Mouse (Mus musculus) CH12.LX (cell line): ENCODE results near the gene Capn1. TPM values are rescaled to one million over a fixed set of nuclear protein-coding genes. Genes with fewer than 3 reads are reported as not detected.
A peak's percentile ranks its signal among the peaks of the same experiment; 100 is the strongest.

ENCODE experiments used
- DNase-seq: peaks from one replicate; pipeline ENCODE4 v3.0.0-alpha.2; 2013; ENCODE audit errors: extremely low read depth
- H3K27ac ChIP-seq: 2 replicates; pipeline ENCODE4 v1.5.1; 2012; ENCODE audit warnings: low read depth, mild to moderate bottlenecking, control low read depth, moderate library complexity; ENCODE audit not compliant: insufficient read depth
- H3K27me3 ChIP-seq: replicated peaks from 2 replicates; pipeline ENCODE3; 2012; ENCODE audit warnings: inconsistent platforms
- H3K36me3 ChIP-seq, 2 experiments: replicated peaks in 1 of 2; 2 replicates each; pipeline versions ENCODE3 to v1.6.1; 2012; ENCODE audit warnings: inconsistent platforms in 1 of 2, low read length in 1 of 2, mild to moderate bottlenecking in 1 of 2, mixed read lengths in 1 of 2, moderate library complexity in 1 of 2; ENCODE audit not compliant: control insufficient read depth in 1 of 2, insufficient read depth in 1 of 2
- H3K4me1 ChIP-seq, 2 experiments: 2 replicates each; pipeline ENCODE4 v1.6.1; 2012; ENCODE audit warnings: inconsistent platforms in 1 of 2, moderate library complexity in 1 of 2; ENCODE audit not compliant: insufficient read depth in 2 of 2, control insufficient read depth in 1 of 2
- H3K4me2 ChIP-seq: 2 replicates; pipeline ENCODE4 v1.6.1; 2012; ENCODE audit warnings: low read depth, mild to moderate bottlenecking, control low read depth; ENCODE audit not compliant: poor library complexity, insufficient read depth, severe bottlenecking
- H3K4me3 ChIP-seq, 3 experiments: fragments of 150-350 bp in 1 of 3; sonication (generic) in 1 of 3; replicated peaks in 1 of 3; 2 replicates each; pipeline versions ENCODE3 to v1.5.1; 2011 to 2012; ENCODE audit warnings: low read depth in 2 of 3, low read length in 2 of 3, mild to moderate bottlenecking in 2 of 3, moderate library complexity in 2 of 3, control low read depth in 1 of 3, improper control_type of control experiment in 1 of 3, inconsistent platforms in 1 of 3, mixed read lengths in 1 of 3; ENCODE audit not compliant: poor library complexity in 1 of 3
- H3K79me2 ChIP-seq: replicated peaks from 2 replicates; pipeline ENCODE4 v1.6.1; 2012; ENCODE audit warnings: mild to moderate bottlenecking, moderate library complexity; ENCODE audit not compliant: control insufficient read depth, poor library complexity, insufficient read depth, severe bottlenecking; ENCODE audit errors: extremely low read depth
- H3K9ac ChIP-seq: 2 replicates; pipeline ENCODE4 v1.6.1; 2012; ENCODE audit warnings: low read depth, mild to moderate bottlenecking, control low read depth, moderate library complexity; ENCODE audit not compliant: insufficient read depth
- H3K9me3 ChIP-seq: replicated peaks from 2 replicates; pipeline ENCODE3; 2012; ENCODE audit warnings: low read length, inconsistent platforms, mixed read lengths
- CHD1 ChIP-seq: IDR thresholded peaks from 2 replicates; pipeline ENCODE4 v1.6.1; 2012; ENCODE audit warnings: low read depth, low read length, improper control_type of control experiment, inconsistent platforms
- E2F4 ChIP-seq: IDR thresholded peaks from 2 replicates; pipeline ENCODE4 v1.6.1; 2011; ENCODE audit warnings: low read depth, low read length, improper control_type of control experiment; ENCODE audit not compliant: insufficient replicate concordance
- ELF1 ChIP-seq: IDR thresholded peaks from 2 replicates; pipeline ENCODE4 v1.6.1; 2014; ENCODE audit warnings: low read depth, mild to moderate bottlenecking, inconsistent platforms, low read length, improper control_type of control experiment
- ETS1 ChIP-seq: conservative IDR thresholded peaks from 2 replicates; pipeline ENCODE4 v1.6.1; 2012; ENCODE audit warnings: low read depth, mild to moderate bottlenecking, inconsistent platforms, low read length, improper control_type of control experiment, moderate library complexity
- GABPA ChIP-seq: IDR thresholded peaks from 2 replicates; pipeline ENCODE4 v1.6.1; 2012; ENCODE audit warnings: low read depth, low read length, improper control_type of control experiment, inconsistent platforms; ENCODE audit not compliant: insufficient replicate concordance
- IRF4 ChIP-seq: IDR thresholded peaks from 2 replicates; pipeline ENCODE4 v1.6.1; 2014; ENCODE audit warnings: low read depth, mild to moderate bottlenecking, inconsistent platforms, low read length, improper control_type of control experiment
- KAT2A ChIP-seq: IDR thresholded peaks from 2 replicates; pipeline ENCODE4 v1.6.1; 2012; ENCODE audit warnings: low read length, improper control_type of control experiment, inconsistent platforms; ENCODE audit not compliant: insufficient replicate concordance
- MAFK ChIP-seq: IDR thresholded peaks from 2 replicates; pipeline ENCODE4 v1.6.1; 2011; ENCODE audit warnings: low read length, improper control_type of control experiment; ENCODE audit not compliant: insufficient replicate concordance
- MAX ChIP-seq: IDR thresholded peaks from 2 replicates; pipeline ENCODE4 v1.6.1; 2011; ENCODE audit warnings: low read length, improper control_type of control experiment
- MEF2A ChIP-seq: IDR thresholded peaks from 2 replicates; pipeline ENCODE4 v1.6.1; 2014; ENCODE audit warnings: low read depth, mild to moderate bottlenecking, inconsistent platforms, low read length, improper control_type of control experiment, borderline replicate concordance
- MYC ChIP-seq: IDR thresholded peaks from 2 replicates; pipeline ENCODE4 v1.6.1; 2011; ENCODE audit warnings: low read depth, mild to moderate bottlenecking, improper control_type of control experiment, low read length
- NRF1 ChIP-seq: IDR thresholded peaks from 2 replicates; pipeline ENCODE4 v1.6.1; 2014; ENCODE audit warnings: low read depth, mild to moderate bottlenecking, inconsistent platforms, low read length, improper control_type of control experiment, moderate library complexity
- PAX5 ChIP-seq: IDR thresholded peaks from 2 replicates; pipeline ENCODE4 v1.6.1; 2012; ENCODE audit warnings: low read length, inconsistent platforms, mixed read lengths
- RCOR1 ChIP-seq: conservative IDR thresholded peaks from 2 replicates; pipeline ENCODE4 v1.6.1; 2012; ENCODE audit warnings: low read depth, mild to moderate bottlenecking, inconsistent platforms, low read length, improper control_type of control experiment
- SIN3A ChIP-seq: IDR thresholded peaks from 2 replicates; pipeline ENCODE4 v1.6.1; 2012; ENCODE audit warnings: low read length, improper control_type of control experiment, inconsistent platforms
- SMC3 ChIP-seq: IDR thresholded peaks from 2 replicates; pipeline ENCODE4 v1.6.1; 2011; ENCODE audit warnings: low read depth, low read length, improper control_type of control experiment
- TBP ChIP-seq: conservative IDR thresholded peaks from 2 replicates; pipeline ENCODE4 v1.6.1; 2011; ENCODE audit warnings: low read depth, low read length, improper control_type of control experiment
- TCF12 ChIP-seq: IDR thresholded peaks from 2 replicates; pipeline ENCODE4 v1.6.1; 2014; ENCODE audit warnings: low read depth, mild to moderate bottlenecking, inconsistent platforms, low read length, improper control_type of control experiment
- USF1 ChIP-seq: IDR thresholded peaks from 2 replicates; pipeline ENCODE4 v1.6.1; 2014; ENCODE audit warnings: low read depth, mild to moderate bottlenecking, inconsistent platforms, low read length, improper control_type of control experiment
- ZC3H11A ChIP-seq: IDR thresholded peaks from 2 replicates; pipeline ENCODE4 v1.6.1; 2012; ENCODE audit warnings: low read depth, mild to moderate bottlenecking, inconsistent platforms, low read length, improper control_type of control experiment
- ZNF384 ChIP-seq: IDR thresholded peaks from 2 replicates; pipeline ENCODE4 v1.6.1; 2012; ENCODE audit warnings: low read depth, low read length, improper control_type of control experiment, inconsistent platforms
- dilution Hi-C: fragments of 300-500 bp; cut with MboI; formaldehyde crosslinking; loops from 2 replicates; pipeline ENCODE4 v1.14.3; 2020; ENCODE audit warnings: low sequenced_read_pairs; ENCODE audit not compliant: extremely low pct_unique_long_range_greater_than_20kb, extremely low pct_ligation_motif_present
- in situ Hi-C: fragments of 300-500 bp; cut with MboI; formaldehyde crosslinking; loops from 3 replicates; pipeline ENCODE4 v1.14.3; 2019; ENCODE audit warnings: low sequenced_read_pairs, low pct_ligation_motif_present, low pct_unique_long_range_greater_than_20kb, mixed read lengths
- polyA plus RNA-seq: library from polyadenylated mRNA; unstranded; fragments of >175 nt; gene quantifications from 2 replicates; pipeline ENCODE4 v1.2.1, GENCODE M21; 2012; ENCODE audit warnings: low read depth; ENCODE audit not compliant: insufficient read length
- total RNA-seq, 2 experiments: library from RNA; depleted of rRNA; stranded (reverse); fragments of 300-350 nt in 1 of 2; fragments of >200 nt in 1 of 2; gene quantifications; 2 replicates each; pipeline ENCODE4 v1.2.3; 2012 to 2014

Gene Capn1
- total and polyA plus RNA-seq, 3 experiments = 20.0 to 42.9 (median 40.2) TPM

GRCm38 (mm10) chr19:5988815-5989452 is 26.8 kb downstream of the Capn1 start:
- no peaks in the 10 kb centered on the region for H3K9me3 ChIP-seq
- no peaks in the 10 kb centered on the region for H3K79me2 ChIP-seq
- TF ChIP-seq NRF1 (no peak), MAFK (no peak), RCOR1 (no peak), SIN3A (no peak), USF1 (no peak), MAX (no peak), TCF12 (no peak), ZNF384 (no peak), E2F4 (no peak), CHD1 (no peak), TBP (no peak), KAT2A (no peak), MEF2A (no peak), IRF4 (no peak), ELF1 (no peak), PAX5 (no peak), ETS1 (no peak)
- TF ChIP-seq, all 38 proteins: peak for 0
- Histone ChIP-seq H3K9ac (no peak overlapping the region), H3K4me3 (no peak overlapping the region), H3K27ac (no peak overlapping the region), H3K27me3 (no peaks in the 10 kb centered on the region), H3K4me1 (peaks cover 0 to 31% of the 10 kb centered on the region in 2 experiments; a peak in 2 of 4 replicates), H3K4me2 (no peak overlapping the region), H3K36me3 (peaks cover 41 to 57% of the 10 kb centered on the region in 2 experiments)
- in situ Hi-C loops = no loop called here
- dilution Hi-C loops = no loop called here
- DNase-seq = no peak

- no peak overlapping the region for H3K9ac ChIP-seq
These were observed 27.5 kb downstream of the Capn1 start for GRCm38 (mm10) chr19:5988027-5988814.

More at GRCm38 (mm10) chr19:5988027-5988814, 27.5 kb downstream of the Capn1 start:
- TF ChIP-seq RCOR1 = no peak
- TF ChIP-seq MEF2A = no peak
- no peak for TF ChIP-seq SMC3
- TF ChIP-seq ZC3H11A = no peak
- TF ChIP-seq GABPA = no peak
- TF ChIP-seq MAX = no peak
- no peak for TF ChIP-seq MYC
- TF ChIP-seq, all 38 proteins: peak for 0
- Histone ChIP-seq H3K36me3 (peaks cover 34 to 50% of the 10 kb centered on the region in 2 experiments), H3K27me3 (no peaks in the 10 kb centered on the region), H3K79me2 (no peaks in the 10 kb centered on the region), H3K27ac (no peak overlapping the region), H3K9me3 (no peaks in the 10 kb centered on the region), H3K4me2 (no peak overlapping the region), H3K4me3 (no peak overlapping the region), H3K4me1 (peaks cover 0 to 31% of the 10 kb centered on the region in 2 experiments; a peak in 2 of 4 replicates)
- DNase-seq = peak; percentile 31
- dilution Hi-C loops (no loop called here), in situ Hi-C loops (no loop called here)
